Mouse (Mus musculus) olfactory bulb, adult 2 months (tissue): ENCODE measurements around the gene Entpd8.

Experiments
- CTCF ChIP-seq: fragments of 200-500 bp; IDR thresholded peaks from 2 replicates; pipeline ENCODE4 v1.5.1; 2012; ENCODE audit warnings: low read depth, mild to moderate bottlenecking, low read length, moderate library complexity; ENCODE audit not compliant: insufficient read depth
- POLR2A ChIP-seq: fragments of 200-500 bp; IDR thresholded peaks from 2 replicates; pipeline ENCODE4 v1.6.1; 2012; ENCODE audit warnings: mild to moderate bottlenecking, low read depth, low read length, moderate library complexity; ENCODE audit not compliant: insufficient read depth

DNA sequence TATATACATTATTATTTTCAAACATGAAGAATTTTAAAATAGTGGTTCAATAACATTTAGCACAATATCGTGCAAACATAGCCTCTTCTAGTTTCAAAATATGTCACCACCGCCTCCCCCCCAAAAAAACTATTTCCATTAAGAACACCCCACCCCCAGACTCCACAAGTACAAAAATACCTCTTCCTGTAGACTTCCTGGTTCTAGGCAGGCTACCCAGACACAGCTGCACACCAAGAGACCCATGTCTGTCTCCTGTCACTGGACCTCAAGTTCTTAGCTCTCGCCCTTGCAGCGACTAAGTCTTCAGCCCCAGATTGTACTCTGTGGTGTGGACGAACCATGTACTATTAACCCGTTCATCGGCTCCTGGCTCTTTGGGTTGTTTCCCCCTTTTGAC lies 40.9 kb downstream of the Entpd8 start:
- TF ChIP-seq CTCF (no peak), POLR2A (no peak)
